Mouse (Mus musculus) c-Kit-positive CD71-positive TER-119-positive erythroid progenitor cells, embryonic 14.5 days (primary cell): ENCODE measurements at regions not wholly inside any gene's neighbourhood (a gene's known extent, or its start where the extent isn't known, plus 50 kb on each side); places are given as distances from the start of the nearest gene placed in this dataset.

Experiments used
- DNase-seq: peaks from one replicate; pipeline ENCODE4 v3.0.0-alpha.2; 2013; ENCODE audit warnings: low spot score

DNA sequence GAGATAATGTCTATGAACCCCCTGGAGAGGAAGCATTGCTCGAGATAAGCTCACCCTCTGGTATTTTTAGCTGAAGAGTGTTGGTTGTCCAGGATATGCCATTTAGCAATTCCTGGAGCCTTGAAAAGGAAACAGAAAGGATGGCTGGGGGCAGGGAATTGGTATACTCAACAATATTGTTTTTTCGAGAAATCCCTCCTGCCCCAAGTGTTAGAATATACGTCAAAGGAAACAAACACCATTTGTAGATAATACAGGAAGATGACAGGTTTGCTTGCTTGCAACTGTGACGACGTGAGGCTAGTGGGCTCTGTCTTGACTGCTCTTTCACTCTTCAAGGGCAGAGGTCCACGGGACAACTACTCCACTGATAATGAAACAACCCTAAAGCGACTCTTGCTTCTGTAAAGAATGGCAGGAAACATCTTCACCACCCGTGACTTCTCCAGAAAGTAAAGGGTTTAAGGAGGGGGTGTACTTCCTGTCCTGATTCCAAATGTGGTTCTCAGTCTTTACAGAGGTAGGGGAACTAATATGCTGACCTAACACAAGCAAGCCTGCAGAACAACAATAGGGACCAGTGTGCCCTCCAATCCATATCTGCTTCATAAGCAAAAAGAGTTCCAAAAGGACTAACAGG is 270.3 kb downstream of the Ets1 start:
- DNase-seq = no peak

DNA sequence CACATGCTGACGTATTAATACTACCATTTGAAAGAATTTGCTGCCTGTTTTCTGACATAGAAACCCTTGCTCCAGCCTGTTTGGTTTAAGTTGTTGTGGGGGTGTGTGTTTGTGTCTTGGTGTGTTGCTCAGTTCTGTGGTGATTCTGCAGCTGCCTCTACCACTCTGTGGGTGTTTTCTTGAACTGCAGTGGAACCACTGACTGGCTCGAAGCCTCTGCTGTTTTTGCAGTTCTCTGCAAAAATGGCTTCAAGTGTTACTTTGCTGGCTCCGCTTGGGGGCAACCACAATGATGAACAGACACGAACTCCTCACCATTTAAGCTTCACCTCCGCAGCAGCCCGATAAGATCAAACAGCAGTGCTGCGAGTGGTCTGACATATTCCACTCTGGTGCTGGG is 274.6 kb downstream of the Ets1 start:
- DNase-seq = no peak

DNA sequence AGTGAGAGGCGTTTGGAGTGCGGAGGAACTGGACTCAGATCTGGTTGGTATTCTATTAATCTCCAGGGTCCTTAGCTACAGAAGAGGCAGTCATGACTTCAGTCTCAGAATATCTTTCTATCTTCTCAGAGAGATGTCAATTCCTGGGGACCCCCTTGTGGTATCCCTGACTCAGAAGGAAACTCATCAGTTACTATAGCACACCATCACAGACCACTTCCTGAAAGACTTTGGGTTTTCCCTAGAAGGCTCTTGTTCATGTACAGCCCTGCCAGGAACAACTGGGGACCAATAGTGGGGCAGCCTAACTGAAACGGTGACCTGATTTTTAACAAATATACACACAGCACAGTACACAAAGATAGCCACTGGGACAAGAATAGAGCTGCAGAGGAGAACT is 279.6 kb downstream of the Ets1 start:
- no peak for DNase-seq

DNA sequence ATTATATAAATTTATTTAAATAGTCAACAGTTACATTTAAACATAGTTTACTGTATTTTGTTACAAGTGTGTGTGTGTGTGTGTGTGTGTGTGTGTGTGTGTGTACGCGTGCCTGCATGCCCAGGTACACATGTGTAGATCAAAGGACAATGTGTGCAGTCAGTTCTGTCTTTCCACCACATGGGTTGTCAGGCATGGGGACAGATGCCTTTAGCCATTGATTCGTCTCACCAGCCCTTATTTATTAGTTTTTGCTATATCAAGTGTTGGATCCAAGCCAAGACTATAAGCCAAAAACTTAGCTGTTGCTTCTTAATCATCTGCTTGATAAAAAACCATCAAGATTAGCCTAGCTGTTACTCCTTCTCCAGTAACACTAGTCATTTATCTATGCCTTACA is 280.7 kb downstream of the Ets1 start:
- no peak for DNase-seq

DNA sequence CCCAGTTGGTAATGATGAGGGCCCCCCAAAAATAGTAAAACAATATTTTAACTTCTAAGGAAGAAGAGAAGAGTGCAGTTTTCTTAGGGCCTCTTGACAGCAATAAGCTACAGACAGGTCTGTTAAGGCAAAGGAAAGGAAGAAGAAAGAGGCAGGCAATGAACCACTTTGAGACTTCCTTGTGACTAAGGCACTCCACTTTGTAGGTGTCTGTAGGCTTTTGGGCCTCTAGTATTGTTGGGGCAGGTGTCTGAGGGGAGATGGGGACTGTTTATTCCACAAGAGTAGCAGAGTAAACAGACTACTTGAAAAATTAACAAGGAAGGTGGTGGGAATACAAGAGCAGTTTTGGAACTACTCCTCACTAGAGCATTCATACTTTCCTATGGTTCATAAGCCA is 287.9 kb downstream of the Ets1 start:
- DNase-seq = no peak

DNA sequence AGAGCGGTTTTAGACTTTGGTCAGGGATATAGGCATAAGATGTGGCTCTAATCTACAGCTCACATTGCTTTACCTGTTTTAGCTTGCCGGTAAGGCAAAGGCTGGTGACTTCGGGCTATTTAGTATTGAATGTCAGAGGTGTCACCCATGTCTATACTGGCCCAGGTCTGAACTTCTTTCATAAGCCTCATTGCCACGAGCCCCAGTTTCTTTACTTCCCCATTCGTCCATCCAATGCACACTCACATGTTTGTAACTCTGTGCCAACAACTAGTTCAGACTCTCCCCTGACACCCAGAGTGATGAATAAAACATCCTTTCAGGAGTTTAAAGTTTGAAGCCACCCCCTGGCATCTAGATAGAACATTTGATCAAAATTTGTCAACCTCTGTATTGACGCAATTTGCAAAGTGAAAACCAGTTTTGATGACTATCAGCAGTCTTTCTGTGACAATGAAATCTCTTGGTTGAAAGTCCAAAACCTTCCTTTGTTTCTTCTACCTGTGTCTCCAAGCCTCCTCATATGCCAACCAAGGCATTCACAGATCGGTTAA is 288.4 kb downstream of the Ets1 start:
- DNase-seq = no peak

DNA sequence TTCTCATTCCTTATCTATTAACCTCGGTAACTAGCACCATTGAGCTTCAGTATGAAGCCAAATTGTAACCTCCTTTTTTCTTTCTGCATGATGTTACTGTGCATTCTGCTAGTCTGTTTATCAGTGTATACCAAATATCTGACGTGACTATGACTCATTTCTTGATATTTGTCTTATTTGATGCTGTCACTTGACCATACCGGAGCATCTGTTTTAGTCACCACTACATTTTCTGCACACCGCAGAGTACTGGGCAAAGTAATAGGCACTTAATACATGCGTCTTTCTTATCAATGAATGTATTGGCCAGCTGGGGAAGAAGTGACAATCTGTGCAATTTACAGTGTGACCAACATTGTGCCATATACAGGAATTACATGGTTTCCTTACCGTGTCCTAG is 289.0 kb downstream of the Ets1 start:
- no peak for DNase-seq

DNA sequence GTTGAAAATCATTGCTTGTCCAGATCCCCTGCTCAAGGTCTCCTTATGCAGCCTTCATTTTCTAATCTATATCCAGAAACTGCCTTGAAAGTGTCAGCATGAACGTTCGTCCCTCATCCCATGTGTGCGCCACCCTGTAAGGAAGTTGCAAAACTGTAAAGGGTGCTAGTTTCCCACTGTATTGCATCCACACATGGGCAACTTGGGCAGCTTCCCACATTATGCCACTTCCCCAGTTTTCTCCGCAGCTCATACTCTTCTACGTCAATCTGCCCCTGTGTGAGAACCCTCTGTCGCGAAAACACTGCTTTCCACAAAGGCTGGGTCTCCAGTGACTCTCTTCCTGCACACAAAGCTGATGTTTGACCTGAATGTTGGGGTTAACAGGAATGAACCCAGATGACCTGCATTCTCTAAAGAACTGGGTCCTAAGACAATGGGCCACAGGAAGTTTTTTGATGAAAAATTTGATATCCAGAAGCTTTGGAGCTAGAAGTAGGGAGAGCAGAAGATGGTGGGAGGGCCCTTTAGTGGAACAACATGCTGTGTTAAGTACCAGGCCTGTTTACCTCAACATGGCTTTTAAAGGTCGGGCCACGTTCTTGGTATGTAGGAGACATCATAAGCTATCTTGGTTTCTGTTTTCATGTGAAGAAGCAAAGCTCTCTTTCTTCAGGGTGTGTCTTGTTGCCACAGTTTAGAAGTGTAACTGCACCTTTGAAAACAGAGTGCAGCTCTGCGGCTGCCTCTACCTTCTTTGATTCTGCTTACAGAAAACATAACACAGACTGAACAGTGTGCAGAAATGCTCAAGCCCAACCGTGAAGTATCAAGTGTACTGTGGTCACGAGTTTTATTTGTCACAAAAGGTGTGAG is 289.9 kb downstream of the Ets1 start:
- no peak for DNase-seq

DNA sequence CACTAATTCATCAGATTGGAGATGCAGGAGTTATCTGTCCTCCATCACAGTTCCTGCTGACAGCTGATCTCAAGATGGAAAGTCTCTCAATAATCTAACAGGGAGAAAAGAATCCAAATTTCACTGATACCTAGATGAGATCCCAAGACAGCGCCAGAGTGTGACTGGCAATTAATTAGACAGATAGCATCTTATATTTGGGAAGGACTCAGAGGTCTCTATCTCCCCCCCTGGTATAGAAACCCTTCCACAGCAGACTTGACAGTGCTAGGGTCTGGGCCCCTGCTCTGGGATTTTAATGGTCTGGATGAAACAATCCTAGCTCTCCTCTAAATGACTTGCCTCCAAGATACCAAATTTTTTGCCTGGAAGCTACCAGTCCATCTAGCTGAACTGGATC is 291.6 kb downstream of the Ets1 start:
- no peak for DNase-seq

DNA sequence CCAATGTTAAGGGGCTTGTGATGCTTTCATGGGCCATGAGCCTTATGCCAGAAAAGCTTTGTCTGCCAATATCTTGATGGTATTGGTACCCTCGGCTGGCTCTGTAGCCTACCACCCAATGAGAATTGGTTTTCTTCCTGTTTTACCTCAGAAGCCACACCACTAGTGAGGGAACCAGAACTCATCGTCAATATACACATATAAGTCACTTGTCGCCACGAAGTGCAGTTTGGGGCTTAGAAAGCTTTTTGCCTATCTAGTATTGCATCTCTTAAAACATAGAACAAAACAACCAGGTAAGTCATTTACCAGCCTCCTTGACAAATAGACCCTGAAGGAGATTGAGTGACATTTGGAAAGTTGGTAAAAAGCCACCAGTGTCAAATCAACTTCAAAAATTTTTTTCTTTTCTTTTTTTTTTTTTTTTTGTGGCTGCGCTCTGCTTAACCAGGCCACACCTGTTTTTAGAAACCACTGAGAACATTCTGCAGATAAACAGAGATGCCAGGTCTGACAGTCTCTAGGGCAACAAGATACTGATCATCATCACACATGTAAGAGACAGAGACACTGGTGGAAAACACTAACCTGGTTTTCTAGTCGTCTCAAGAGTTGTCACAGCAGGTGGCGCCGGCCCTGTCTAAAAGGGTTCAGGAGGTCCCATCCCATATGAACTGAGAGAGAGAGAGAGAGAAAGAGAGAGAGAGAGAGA is 292.4 kb downstream of the Ets1 start:
- no peak for DNase-seq

DNA sequence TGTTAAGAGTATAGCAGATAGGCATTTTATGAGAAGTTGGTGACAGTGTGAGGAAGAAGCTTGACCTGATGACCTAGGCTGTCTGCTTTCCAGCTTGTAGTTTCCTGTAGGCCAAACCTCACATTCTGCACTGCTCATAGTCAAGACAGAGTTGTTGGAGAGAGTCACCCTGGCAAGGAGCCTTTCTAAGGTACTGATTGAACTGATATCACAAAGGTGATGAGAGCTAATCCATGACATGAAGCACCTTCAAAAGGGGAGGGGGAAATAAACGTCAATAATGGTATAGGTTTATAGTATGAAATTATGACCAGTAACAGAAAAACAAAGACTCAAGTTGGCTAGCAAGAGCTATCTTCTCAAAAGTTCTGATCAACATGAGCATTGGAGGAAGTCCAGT is 293.3 kb downstream of the Ets1 start:
- DNase-seq = no peak

DNA sequence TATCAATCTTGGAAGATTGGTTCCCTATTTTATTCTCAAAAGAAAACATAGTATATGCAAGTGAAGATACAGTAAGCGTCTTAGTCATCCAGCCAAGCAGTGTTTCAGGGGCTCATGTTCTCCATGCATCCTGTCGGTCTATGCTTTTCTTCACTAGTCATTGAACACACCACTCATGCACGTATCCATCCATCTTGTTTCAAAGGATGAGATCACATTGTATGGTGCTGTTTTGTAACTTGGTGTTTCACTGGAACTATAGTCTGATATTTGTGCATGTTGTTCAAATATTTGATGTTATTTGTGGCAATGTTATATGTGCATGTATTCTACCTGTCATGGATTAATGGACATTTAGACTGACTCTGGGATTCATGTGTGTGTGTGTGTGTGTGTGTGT is 293.8 kb downstream of the Ets1 start:
- DNase-seq = no peak

DNA sequence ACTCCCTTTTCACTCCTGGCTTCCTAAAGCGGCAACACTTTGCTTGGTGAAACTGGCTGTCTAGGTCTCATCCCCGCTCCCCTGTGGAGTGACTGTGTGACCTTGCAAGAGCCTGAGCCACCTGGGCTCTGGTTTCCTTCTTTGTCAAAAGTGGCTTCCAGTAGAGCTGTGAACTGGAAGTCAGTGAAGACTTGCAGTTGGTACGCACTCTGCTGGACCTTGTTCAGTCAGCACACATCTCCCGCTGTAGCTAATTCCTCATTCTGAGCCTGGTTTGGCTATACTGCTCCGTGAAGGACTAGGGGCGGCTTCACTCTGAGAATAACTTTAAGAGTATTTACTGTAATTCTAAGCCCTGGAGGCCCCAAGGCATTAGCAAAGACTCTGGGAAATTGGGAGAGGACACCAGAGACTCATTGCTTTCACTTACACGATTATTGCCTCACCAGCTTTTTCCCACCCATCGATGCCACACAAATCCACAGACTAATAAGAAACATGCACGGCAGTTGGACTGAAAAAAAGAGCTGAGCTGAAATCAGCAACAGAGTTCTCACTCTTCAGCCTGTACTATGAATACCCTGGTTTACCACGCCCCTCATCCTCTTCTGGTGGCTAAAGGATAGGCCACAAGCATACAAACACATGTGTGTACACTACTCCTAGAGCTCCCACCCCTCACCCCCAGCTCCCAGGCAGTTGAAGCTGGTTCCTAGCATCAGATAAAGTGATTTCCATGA is 295.4 kb downstream of the Ets1 start:
- no peak for DNase-seq

DNA sequence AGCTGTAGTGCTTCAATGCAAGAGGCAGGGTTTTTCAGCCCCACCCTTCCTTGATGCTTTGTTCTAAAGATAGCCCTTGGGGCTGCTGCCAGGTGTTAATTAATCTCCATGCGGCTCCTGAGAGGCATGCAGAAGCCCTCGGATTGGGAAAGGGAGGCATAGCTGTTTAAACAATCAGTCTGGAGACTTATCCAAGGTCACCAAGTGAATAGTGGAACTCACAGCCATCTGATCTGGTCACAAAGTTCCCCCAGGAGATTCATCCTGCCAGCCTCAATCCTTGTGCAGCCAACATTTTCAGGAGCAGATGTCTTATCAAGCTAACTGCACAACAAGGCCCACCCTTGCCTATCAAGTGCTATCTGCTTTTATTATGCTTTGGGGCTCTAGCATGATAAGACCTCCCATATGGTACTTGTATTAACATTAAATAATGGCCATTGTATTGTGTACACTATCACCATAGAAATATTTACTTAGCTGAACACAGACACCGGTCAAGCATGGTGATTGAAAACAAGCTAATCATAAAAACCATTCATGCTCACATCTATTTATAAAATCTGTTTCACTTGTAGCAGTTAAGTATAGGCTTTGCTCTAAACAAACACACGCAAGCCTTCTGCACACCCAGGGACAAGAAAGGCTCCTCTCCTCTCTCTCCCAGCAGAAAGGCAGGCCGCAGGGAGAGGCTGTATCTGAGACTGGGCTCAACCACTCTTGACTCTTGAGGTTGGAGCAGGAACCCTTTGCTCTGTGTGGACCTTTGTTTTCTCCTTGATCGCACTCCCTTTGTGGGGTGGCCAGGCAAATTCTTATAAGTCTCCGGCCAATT is 297.4 kb downstream of the Ets1 start:
- no peak for DNase-seq

DNA sequence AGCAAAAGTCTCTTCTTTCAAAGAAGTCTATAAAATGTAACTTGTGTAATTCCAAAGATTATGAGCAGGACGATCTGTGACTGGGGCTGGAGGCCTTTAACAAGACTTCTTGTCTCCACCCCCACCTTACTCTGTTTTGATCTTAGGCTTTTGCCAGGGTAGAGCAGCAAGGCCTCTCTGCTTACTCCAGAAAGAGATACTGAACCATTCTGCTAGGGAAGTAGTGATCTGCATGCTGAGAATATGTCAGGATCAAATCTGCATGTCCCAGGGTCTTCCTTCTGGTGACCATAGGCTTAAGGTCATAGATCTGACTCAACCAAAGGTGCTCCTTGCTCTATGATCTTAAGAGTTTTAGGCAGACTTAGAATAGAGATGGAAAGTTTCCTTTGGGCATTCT is 298.4 kb downstream of the Ets1 start:
- DNase-seq = no peak

DNA sequence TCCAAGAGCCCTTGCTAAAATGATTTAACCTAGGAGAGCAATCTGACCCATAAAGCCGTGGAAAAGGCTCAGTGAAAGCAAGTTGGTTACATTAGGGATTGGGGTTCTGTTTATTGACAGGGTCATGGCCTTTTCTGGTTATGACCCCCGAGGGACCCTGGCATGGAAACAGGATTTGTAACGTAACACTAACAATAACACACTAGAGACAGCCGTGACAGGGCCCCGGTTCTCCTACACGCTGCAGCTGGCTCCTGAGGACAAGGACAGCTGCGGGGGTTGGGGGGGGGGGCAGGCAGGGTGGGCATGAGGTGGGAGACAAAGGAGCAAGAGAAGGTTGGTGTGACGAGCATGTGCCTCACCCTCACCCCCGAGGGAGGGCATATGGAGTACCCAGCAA is 300.4 kb downstream of the Ets1 start:
- DNase-seq = no peak

DNA sequence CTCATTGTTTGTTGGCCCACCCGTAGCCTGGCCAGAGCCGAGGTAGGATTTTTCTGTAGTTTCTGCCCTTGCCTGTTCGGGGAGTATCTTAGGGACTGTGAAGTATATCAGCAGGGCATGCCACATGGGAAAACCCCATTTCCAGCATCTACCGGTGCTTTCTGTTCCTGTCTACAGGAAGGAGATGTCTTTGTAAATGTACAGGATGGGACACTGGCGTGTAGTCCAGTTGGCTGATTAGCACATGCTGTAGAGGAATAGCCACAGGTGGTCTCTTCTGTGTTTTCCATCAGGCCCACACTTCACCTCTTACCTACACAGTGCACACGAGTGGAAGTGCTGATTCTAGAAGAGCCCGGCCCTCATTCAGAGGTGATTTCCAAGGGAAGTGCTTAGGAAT is 301.4 kb downstream of the Ets1 start:
- DNase-seq = no peak

DNA sequence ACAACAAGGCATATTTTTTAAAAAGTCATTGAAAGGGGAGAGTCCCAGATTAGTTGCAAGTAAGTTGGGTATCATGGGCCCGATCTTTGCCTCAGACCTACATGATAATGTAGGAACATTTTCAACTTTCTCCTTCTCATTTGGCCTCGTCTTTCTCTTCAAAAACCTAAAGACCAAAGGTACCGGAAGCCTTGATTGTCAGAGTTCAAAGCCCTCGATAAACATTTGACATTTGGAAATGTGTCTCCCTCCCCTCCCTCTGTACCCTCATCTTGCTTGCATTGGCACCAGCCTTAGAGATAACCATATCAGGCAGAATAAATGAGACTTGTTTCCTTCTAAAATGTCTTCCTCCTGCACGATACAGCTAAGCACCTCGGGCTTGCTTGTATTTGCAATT is 302.8 kb downstream of the Ets1 start:
- no peak for DNase-seq

DNA sequence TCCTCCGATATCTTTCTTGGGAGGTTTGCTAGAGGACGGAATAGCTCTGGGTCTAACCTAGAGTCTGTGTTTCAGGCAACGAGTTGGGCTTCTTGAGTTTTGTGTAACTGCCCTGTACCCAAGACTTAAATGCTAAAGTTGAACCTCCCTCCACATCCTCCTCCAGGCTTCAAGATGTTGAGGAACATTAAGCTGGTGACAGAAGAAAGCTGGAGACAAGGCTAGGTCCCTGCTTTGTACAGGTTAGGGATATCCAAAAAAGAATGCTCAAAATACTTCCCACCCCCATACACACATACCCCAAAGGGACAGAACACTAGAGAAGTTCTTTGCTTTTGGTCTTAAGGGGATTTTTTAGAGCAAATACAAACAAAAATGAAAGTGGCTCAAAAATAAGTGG is 303.6 kb downstream of the Ets1 start:
- DNase-seq = no peak

DNA sequence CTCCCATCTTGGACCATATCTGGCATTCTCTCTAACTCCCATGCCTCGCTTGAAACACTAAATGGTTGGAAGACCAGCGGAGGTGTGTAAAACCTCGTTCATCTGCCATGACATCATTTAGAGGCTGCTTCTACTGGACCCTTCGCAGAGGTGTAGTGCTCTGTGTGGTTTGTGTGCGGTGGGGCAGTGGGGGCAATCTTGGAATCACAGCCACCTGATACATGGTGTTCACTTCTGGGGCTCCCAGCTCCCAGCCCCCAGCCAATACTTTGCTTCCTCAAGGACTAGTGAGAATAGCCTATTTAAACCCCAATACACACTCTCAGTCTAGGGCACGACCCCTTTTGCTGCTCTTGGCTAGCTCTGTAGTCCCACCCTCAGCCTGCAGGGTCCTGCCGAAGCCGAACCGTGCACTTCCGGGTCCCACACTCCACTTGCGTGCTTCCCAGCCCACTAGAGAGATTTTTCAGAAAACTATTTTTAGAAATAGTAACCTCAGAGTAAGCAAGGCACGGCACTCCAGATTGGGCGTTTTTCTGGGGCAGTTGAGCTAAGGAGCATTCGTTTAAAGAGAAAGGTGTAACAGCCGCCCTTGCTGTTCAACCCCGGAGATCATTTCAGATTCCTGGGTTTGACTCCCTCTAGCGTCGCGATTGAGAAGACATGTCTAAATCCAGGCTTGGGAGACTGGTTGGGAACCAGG is 304.2 kb downstream of the Ets1 start:
- peak; percentile 42 for DNase-seq
